Mouse (Mus musculus) spleen, embryonic (tissue): Measurements from ENCODE around the gene Nat14.
"Not testable (repeated sequence)": the region's sequence is repeated elsewhere in the genome, so short reads cannot be mapped to it uniquely, and the experiment has no call there.

Source experiments
- CTCF ChIA-PET: fragments of 350-600 bp; sonication (Branson Sonifier 250); formaldehyde crosslinking; loops from one replicate; lab custom pipeline; 2022; lab: Charles Lee

The Nat14 gene

GRCm38 (mm10) chr7:4921824-4922482 is at the start of gene Nat14:
Gene Nat14, plus strand, starts transcription at chr7:4922028.
- CTCF ChIA-PET: interaction anchor here (1.1 kb wide), 1 partner anchor 11 kb away, joined by 3 read pairs; no protein-coding TSS in a partner anchor

GRCm38 (mm10) chr7:4876753-4877221 is 45.0 kb upstream of the Nat14 start, which contains the start of gene Isoc2a:
Gene Isoc2a, plus strand, starts transcription at chr7:4877153.
- CTCF ChIA-PET: no interaction called here

GRCm38 (mm10) chr7:4877226-4877625 is 44.6 kb upstream of the Nat14 start:
- CTCF ChIA-PET: interaction anchor here (0.6 kb wide), 1 partner anchor 34 kb away, joined by 3 read pairs; no protein-coding TSS in a partner anchor

- CTCF ChIA-PET: no interaction called here
These were observed 43.6 kb upstream of the Nat14 start for GRCm38 (mm10) chr7:4878186-4878585.

DNA sequence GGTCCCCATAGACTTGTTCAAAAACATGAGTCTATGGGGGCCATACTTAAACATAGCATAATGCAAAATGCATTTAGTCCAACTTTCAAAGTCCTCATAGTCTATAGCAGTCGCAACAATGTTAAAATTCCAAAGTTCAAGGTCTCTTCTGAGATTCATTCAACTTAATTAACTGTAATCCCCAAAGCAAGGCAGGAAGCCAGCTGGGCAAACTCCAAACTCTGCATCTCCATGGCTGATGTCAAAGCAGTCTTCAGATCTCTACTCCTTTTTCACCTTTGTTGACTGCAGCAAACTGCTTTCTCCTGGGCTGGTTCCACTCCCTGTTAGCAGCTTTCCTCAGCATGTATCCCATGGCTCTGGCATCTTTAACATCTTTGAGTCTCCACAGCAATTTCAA is 42.8 kb upstream of the Nat14 start:
- CTCF ChIA-PET: not testable (repeated sequence)

DNA sequence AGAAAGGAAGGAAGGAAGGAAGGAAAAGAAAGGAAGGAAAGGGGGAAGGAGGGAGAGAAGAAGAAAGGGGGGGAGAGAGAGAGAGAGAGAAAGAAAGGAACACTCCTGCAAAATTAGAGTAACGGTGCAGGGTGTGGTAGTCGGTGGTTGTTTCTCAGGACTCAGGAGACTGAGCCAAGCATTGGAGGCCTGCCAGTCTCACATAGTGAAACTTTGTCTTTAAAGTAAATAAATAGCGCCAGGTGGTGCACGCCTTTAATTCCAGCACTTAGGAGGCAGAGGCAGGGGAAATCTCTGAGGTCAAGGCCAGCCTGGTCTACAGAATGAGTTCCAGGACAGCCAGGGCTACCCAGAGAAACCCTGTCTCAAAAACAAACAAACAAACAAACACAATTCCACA is 35.1 kb upstream of the Nat14 start:
- CTCF ChIA-PET: no interaction called here

DNA sequence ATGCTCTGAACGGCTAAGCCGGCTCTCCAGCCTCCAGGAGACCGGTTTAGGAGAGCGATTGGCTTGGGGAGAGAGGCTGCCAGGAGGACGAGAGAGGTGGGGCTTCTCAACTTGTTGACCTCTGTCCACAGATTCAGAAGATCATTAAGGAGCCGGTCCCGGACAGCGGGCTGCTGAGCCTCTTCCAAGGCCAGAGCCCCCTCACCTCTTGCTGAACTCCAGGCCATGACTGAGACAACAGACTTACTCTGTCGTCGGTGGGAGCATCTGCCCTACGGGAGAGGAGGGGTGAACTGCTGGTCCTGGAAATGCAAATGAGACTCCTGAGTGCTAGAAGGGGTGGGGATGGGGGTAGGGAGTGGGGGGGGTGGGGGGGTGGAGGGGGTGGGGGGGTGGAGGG is 26.6 kb upstream of the Nat14 start:
- CTCF ChIA-PET: no interaction called here

DNA sequence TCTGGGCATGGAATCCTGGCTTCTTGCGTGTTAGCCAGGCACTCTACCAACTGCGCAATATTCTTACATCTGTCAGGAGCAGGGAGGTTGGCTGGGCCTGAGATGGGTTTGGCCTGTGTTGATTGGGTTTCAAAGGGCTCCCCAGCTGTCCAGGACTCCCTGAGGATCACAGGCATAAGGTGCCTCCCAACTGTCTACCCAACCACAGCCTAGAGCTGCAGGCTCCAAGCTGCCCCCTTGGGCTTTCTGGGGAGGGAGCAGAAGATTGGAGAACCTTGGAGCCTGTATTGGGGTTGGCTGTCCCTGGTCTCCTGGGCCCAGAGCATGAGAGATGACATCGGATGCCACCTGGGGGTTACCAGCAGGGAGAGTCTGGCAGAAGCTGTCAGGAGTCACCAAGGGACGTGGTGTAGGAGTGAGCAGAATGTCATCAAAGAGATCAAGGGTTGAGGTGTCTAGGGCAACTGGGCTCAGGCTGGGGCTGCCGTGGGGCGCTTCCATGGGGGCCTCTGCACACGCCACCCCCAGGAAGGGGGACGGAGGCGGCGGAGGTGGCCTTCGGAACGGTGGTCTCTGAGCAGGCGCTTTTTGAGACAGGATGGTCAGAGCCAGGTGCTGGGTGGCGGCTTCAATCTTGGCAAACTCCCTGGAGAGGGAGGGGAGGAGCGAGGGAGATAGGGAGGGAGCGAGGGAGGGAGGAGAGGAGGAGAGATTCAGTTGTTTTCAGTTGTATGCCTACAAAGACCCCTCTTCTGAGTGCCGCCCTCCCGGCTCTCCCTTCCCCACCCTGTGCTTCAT is 22.8 kb upstream of the Nat14 start:
- CTCF ChIA-PET: no interaction called here

DNA sequence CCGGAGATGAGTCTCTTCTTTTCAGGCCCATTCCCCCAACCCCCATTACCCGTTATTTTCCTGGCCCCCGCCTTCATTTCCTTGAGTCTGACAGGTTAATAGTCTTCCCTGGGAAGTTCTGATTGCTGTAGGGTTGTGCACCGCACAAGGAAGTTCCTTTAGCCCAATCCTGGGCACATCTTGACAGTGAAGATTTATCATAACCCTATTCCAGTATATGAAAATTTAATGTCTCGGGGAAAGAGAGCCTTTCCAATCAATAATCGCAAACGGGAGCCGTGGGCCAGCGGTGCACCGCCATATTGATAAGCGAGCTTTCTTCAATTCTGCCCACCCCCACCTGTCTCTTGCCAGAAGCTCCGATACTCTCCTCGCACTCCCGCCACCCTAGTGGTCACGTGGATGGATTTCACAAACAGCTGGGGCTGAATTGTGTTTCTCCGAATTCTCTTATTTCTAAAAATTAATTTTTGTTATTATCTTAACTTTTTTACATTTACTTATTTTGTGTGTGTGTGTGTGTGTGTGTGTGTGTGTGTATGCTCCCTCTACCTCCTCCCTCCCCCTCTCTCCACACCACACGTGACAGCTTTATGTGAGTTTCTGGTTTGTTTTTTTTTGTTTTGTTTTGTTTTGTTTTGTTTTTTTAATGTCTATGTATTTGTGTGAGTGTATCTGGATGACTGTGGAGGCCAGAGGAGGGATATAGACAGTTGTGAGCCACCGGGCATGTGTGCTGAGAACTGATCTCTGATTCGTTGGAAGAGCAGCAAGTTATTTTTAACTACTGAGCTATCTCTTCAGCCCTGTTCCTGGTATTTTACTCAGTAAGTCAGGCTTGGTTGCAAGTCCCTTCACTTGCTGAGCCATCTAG is 21.9 kb upstream of the Nat14 start:
- CTCF ChIA-PET: interaction anchor here (0.5 to 0.7 kb wide), 2 partner anchors 20 to 40 kb away, joined by 3 to 9 read pairs; no protein-coding TSS in a partner anchor

DNA sequence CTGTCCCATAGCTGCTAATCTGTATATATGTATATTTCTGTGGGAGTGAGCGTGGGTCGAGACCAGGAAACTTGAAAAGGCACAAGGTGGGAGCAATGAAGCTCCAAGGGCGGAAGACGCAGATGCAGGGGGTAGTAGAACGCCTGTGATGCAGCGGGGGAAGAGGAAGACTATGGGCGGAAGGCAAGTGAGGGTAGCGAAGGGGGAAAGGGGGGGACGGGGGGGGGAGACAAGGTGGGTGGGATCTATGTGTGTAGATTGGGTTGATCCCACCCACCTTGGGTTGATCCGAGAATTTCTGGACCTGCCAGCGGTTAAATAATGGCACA is 21.3 kb upstream of the Nat14 start:
- CTCF ChIA-PET: interaction anchor here (0.5 to 0.7 kb wide), 2 partner anchors 21 to 39 kb away, joined by 3 to 9 read pairs; no protein-coding TSS in a partner anchor

- CTCF ChIA-PET: no interaction called here
These were observed 20.7 kb upstream of the Nat14 start for GRCm38 (mm10) chr7:4901171-4901570.

- CTCF ChIA-PET: no interaction called here
These were observed 19.4 kb upstream of the Nat14 start for GRCm38 (mm10) chr7:4902404-4902803.

DNA sequence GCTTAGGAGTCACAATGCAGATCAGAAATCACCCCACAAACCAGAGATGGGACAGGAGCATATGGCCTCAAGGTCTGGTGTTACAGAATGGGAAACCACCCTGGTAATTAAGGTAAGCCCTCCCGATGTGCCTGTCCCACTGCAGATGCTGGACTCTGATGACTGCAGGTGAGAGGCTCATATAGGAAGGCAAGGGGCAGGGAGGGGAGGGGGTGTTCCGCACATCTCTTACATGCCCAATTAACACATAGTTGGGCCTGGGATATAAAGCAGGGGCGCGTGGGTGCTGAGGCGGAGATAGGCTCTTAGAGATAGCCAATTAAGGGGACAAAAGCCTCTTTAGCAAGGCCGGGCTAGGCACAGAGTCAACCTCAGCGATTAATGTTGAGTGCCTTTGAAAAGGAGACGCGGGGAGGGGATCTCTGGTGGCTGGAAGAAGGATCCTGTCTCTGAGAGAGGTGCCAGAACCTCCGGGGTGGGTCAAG is 15.3 kb upstream of the Nat14 start, which contains the start of gene Gm36210:
Gm36210 (minus strand) TSS at position 51 of the 485 bp plus-strand sequence.
- CTCF ChIA-PET: no interaction called here

GRCm38 (mm10) chr7:4911561-4911960 is 10.3 kb upstream of the Nat14 start:
- CTCF ChIA-PET: interaction anchor here (0.8 to 0.9 kb wide), 2 partner anchors 11 to 34 kb away, joined by 3 read pairs; no protein-coding TSS in a partner anchor

DNA sequence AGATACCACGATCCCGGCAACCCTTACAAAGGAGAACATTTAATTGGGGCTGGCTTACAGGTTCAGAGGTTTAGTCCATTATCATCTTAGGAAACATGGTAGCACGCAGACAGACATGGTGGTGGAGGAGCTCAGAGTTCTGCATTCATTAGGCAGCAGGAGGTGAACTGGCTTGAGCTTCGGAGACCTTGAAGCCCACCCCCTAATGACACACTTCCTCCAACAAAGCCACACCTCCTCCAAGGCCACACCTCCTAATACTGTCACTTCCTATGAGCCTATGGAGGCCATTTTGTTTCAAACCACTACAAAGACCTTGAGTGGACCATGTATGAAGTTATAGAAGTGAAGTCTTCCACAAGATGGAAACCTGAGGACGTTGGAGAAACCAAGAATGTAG is 9.6 kb upstream of the Nat14 start:
- CTCF ChIA-PET: no interaction called here

- CTCF ChIA-PET: interaction anchor here (0.7 kb wide), 2 partner anchors 159 to 761 kb away, joined by 3 to 7 read pairs; no protein-coding TSS in a partner anchor
These were observed 6.7 kb upstream of the Nat14 start, which contains the start of gene Zfp628 for GRCm38 (mm10) chr7:4915007-4915665. Gene Zfp628, plus strand, starts transcription at chr7:4915217.

DNA sequence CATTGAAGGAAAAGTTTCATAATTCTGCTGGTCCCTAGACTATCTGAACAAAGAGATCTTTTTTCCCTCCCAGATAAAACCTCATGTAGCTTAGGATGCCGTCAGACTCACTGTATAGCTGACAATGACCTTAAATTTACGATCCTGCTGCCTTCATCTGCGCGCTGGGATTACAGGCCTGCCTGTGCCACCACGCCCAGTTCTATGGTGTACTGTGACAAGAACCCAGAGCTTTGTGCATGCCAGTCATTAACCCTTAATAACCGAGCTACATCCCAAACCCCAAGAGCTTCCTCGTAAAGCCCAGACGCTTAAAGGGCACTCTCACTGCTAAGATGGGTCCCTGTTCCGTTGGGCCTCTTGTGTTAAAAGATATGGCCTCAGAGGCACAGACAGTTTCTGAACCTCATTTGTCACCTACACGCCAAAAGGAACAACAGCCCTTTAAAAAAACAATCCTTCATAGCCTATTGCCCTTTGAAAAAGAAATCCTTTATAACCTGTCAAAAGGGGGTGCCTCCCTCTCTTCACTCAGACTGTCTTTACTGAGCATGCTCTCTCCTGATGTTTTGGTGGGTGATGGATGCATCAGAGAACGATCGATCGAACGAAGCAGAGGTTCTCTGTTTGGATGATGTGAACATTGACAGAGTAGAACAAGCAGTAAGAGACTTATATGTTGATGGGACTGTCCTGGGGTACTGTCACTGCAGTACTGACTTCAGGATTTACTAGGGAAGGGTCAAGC is 6.0 kb upstream of the Nat14 start:
- CTCF ChIA-PET: no interaction called here

DNA sequence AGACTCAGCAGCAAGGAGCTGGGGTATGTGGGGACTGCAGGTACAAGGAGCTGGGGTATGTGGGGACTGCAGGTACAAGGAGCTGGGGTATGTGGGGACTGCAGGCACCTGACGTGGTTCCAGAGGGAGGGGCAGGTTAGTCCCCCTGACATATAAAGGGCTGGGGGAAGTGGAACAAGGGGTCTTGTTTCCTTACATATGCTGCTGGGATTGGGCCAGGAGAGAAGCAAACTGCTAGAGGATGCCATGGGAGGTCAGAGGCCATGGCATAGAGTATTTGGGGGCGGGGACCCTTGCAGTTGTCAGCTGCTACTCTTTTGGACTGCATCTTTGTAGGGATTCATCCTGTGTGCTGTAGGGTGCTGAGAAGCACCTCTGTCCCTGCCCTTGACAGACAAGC is 4.3 kb upstream of the Nat14 start:
- CTCF ChIA-PET: no interaction called here

GRCm38 (mm10) chr7:4918681-4919080 is 3.1 kb upstream of the Nat14 start:
- CTCF ChIA-PET: no interaction called here

- CTCF ChIA-PET: no interaction called here
These were observed 2.7 kb upstream of the Nat14 start for GRCm38 (mm10) chr7:4919096-4919495.
